Mouse (Mus musculus) ES-E14 (cell line): ENCODE data around the gene Slc6a9. TPM values are rescaled to one million over a fixed set of nuclear protein-coding genes. Genes with fewer than 3 reads are reported as not detected.

Experiments
- DNase-seq: peaks from one replicate; pipeline ENCODE4 v3.0.0-alpha.2; 2013; ENCODE audit warnings: low read depth, low spot score
- H3K27ac ChIP-seq: 2 replicates; pipeline ENCODE4 v1.5.1; 2012; ENCODE audit warnings: low read depth, mild to moderate bottlenecking, low read length, moderate library complexity, mixed read lengths; ENCODE audit not compliant: poor library complexity, insufficient read depth, severe bottlenecking
- H3K36me3 ChIP-seq: 2 replicates; pipeline ENCODE4 v1.6.1; 2012; ENCODE audit warnings: mild to moderate bottlenecking, low read length, moderate library complexity, mixed read lengths; ENCODE audit not compliant: control insufficient read depth, poor library complexity, insufficient read depth, severe bottlenecking
- H3K4me1 ChIP-seq, 2 experiments: fragments of 150-350 bp in 1 of 2; sonication (generic) in 1 of 2; 2 replicates each; pipeline ENCODE4 v1.6.1; 2012; ENCODE audit warnings: low read length in 2 of 2, mild to moderate bottlenecking in 1 of 2, mixed read lengths in 1 of 2; ENCODE audit not compliant: control insufficient read depth in 2 of 2, insufficient read depth in 2 of 2, poor library complexity in 1 of 2
- H3K4me3 ChIP-seq, 2 experiments: fragments of 150-350 bp in 1 of 2; sonication (generic) in 1 of 2; 2 replicates each; pipeline ENCODE4 v1.5.1; 2012; ENCODE audit warnings: low read length in 2 of 2, low read depth in 1 of 2, mild to moderate bottlenecking in 1 of 2, mixed read lengths in 1 of 2; ENCODE audit not compliant: insufficient read depth in 1 of 2, poor library complexity in 1 of 2, severe bottlenecking in 1 of 2
- H3K9ac ChIP-seq: 2 replicates; pipeline ENCODE4 v1.6.1; 2012; ENCODE audit warnings: low read depth, mild to moderate bottlenecking, low read length, mixed read lengths; ENCODE audit not compliant: poor library complexity, insufficient read depth, severe bottlenecking
- H3K9me3 ChIP-seq: fragments of 150-350 bp; sonication (generic); 2 replicates; pipeline ENCODE4 v1.6.1; 2012; ENCODE audit warnings: low read depth, mild to moderate bottlenecking, low read length; ENCODE audit not compliant: control insufficient read depth, insufficient read depth
- CHD2 ChIP-seq: IDR thresholded peaks from 2 replicates; pipeline ENCODE4 v1.6.1; 2014; ENCODE audit warnings: mild to moderate bottlenecking, low read depth, low read length, inconsistent platforms
- HCFC1 ChIP-seq: IDR thresholded peaks from 2 replicates; pipeline ENCODE4 v1.6.1; 2012; ENCODE audit warnings: low read length, inconsistent platforms, borderline replicate concordance; ENCODE audit not compliant: insufficient read depth
- MAFK ChIP-seq: IDR thresholded peaks from 2 replicates; pipeline ENCODE4 v1.6.1; 2014; ENCODE audit warnings: mild to moderate bottlenecking, low read depth, low read length, inconsistent platforms; ENCODE audit not compliant: insufficient read depth
- ZC3H11A ChIP-seq: IDR thresholded peaks from 2 replicates; pipeline ENCODE4 v1.6.1; 2012; ENCODE audit warnings: low read depth, mild to moderate bottlenecking, inconsistent platforms, low read length, borderline replicate concordance
- ZNF384 ChIP-seq: IDR thresholded peaks from 2 replicates; pipeline ENCODE4 v1.6.1; 2012; ENCODE audit warnings: low read depth, low read length, inconsistent platforms
- in situ Hi-C, 2 experiments: fragments of 600-800 bp; cut with MboI; formaldehyde crosslinking; loops; one replicate each; pipeline ENCODE4 v1.15.1; 2025; ENCODE audit warnings: low sequenced_read_pairs in 2 of 2, inconsistent platforms in 1 of 2; ENCODE audit not compliant: unreplicated experiment in 2 of 2
- total RNA-seq: library from RNA; depleted of rRNA; stranded (reverse); fragments of 300-350 nt; gene quantifications from 2 replicates; pipeline ENCODE4 v1.2.3, GENCODE M21; 2012

Slc6a9 gene
- total RNA-seq, 1 experiment, result 6.9 TPM

- Histone ChIP-seq H3K4me1 (peaks cover 0 to 2% of the 10 kb centered on the region in 2 experiments; a peak in 1 of 4 replicates), H3K9ac (no peak overlapping the region), H3K36me3 (no peaks in the 10 kb centered on the region), H3K9me3 (no peaks in the 10 kb centered on the region), H3K4me3 (no peak overlapping the region), H3K27ac (no peak overlapping the region)
- DNase-seq, result no peak
- TF ChIP-seq ZNF384 (no peak), HCFC1 (no peak), ZC3H11A (no peak), MAFK (no peak), CHD2 (no peak)
- in situ Hi-C loops, result no loop called here
Observed at GRCm38 (mm10) chr4:117806992-117807391, 27.3 kb upstream of the Slc6a9 start.

- Histone ChIP-seq H3K9ac (no peak overlapping the region), H3K4me3 (no peak overlapping the region), H3K27ac (no peak overlapping the region), H3K9me3 (no peaks in the 10 kb centered on the region), H3K4me1 (peaks cover 0 to 8% of the 10 kb centered on the region in 2 experiments; a peak in 2 of 4 replicates), H3K36me3 (no peaks in the 10 kb centered on the region)
- in situ Hi-C loops, result no loop called here
- TF ChIP-seq CHD2 (no peak), ZC3H11A (no peak), HCFC1 (no peak), MAFK (no peak), ZNF384 (no peak)
- DNase-seq, result no peak
Observed at GRCm38 (mm10) chr4:117810933-117811332, 23.4 kb upstream of the Slc6a9 start.

GRCm38 (mm10) chr4:117813591-117814192 lies 20.6 kb upstream of the Slc6a9 start:
- no peak for DNase-seq
- in situ Hi-C loops, result no loop called here
- H3K9ac ChIP-seq, result no peak overlapping the region
- TF ChIP-seq HCFC1, result no peak
- TF ChIP-seq MAFK, result no peak
- no peak for TF ChIP-seq ZC3H11A
- TF ChIP-seq ZNF384, result no peak
- TF ChIP-seq CHD2, result no peak
- peaks cover 0 to 8% of the 10 kb centered on the region in 2 experiments; a peak in 2 of 4 replicates for H3K4me1 ChIP-seq
- H3K36me3 ChIP-seq, result no peaks in the 10 kb centered on the region
- H3K27ac ChIP-seq, result no peak overlapping the region
- H3K4me3 ChIP-seq, result no peak overlapping the region
- no peaks in the 10 kb centered on the region for H3K9me3 ChIP-seq

GRCm38 (mm10) chr4:117814333-117814732 lies 20.0 kb upstream of the Slc6a9 start:
- H3K27ac ChIP-seq, result no peak overlapping the region
- DNase-seq, result no peak

More at GRCm38 (mm10) chr4:117814333-117814732, 20.0 kb upstream of the Slc6a9 start:
- TF ChIP-seq MAFK (no peak), CHD2 (no peak), HCFC1 (no peak), ZC3H11A (no peak), ZNF384 (no peak)
- Histone ChIP-seq H3K9ac (no peak overlapping the region), H3K4me1 (peaks cover 0 to 8% of the 10 kb centered on the region in 2 experiments; a peak in 2 of 4 replicates), H3K36me3 (no peaks in the 10 kb centered on the region), H3K4me3 (no peak overlapping the region), H3K9me3 (no peaks in the 10 kb centered on the region)
- in situ Hi-C loops, result no loop called here
